Mouse (Mus musculus) left cerebral cortex, postnatal 10 days (tissue): ENCODE results near the gene Catspere2. TPM values are rescaled to one million over a fixed set of nuclear protein-coding genes. Genes with fewer than 3 reads are reported as not detected.

ENCODE experiments used
- DNase-seq, 2 experiments: peaks; one replicate each; pipeline ENCODE4 v3.0.0; 2021 to 2022; ENCODE audit warnings: low spot score in 2 of 2, mixed read lengths in 1 of 2; ENCODE audit errors: extremely low spot score in 1 of 2
- intact Hi-C: fragments of 180-260 bp; cut with DNase I; formaldehyde crosslinking; loops from one replicate; pipeline ENCODE4 v1.15.1; 2025
- total RNA-seq, 2 experiments: library from RNA; stranded (reverse); gene quantifications; 2 replicates each; pipeline ENCODE4 v1.2.3; 2021

Catspere2 gene
- total RNA-seq, 2 experiments from 2014 or later = 1.3 to 1.6 TPM

DNA sequence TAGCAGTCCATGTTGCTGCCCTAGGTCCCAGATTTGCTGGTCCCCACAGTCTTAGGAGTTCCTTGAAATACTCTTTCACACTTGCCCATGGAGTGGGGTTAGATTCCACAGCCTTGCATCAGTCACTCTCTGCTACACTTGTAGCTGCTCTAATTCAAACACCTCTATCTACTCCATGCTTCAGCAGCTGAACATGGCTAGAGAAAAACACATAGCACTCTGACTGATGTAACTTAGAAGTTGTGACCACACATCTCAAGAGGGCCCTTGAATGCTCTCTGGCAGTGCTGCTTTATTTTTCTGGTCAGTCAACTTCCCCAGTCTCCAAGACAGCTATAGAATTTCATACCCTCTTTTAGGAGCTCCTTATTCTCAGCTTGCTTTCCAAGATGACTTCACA lies 226.7 kb downstream of the Catspere2 start:
- intact Hi-C loops = no loop called here
- no peak for DNase-seq

DNA sequence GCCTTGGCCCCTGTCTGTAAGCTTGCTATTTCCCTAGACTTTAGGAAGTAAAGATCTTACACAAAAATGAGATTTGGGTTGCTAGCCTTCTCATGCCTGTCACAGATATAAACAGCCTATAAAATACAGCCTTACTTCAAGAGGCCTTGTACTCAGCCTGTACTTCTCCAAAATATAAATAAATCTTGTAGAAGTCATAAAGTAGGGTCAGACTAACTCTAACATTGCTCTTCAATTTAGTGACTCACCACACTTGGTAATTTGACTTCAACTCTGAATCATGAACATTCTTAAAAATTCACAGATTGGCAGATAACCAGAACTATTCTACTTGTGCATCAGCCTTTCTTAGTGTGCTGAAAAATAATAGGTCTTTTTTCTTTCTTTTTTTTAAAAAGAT lies 233.9 kb downstream of the Catspere2 start:
- intact Hi-C loops = no loop called here
- no peak for DNase-seq

DNA sequence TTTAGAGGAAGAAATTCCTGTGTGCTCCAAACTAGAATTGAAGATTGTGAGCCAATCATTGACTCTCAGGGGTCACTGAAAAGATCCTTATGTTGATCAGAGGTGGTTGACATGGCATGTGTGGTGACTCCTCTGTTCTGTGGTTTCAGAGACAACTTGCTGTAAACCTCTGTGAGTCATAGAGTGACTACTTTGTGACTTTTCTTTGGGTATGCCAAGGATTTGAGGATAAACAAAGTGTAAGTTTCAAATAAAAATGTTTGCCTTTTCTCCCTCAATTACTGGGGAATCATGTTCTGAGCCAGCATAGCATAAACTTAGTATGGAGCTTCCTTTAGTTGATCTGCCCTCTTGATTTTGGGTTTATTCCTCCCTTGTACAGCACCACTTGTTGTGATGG lies 235.1 kb downstream of the Catspere2 start:
- DNase-seq = no peak
- intact Hi-C loops = no loop called here

DNA sequence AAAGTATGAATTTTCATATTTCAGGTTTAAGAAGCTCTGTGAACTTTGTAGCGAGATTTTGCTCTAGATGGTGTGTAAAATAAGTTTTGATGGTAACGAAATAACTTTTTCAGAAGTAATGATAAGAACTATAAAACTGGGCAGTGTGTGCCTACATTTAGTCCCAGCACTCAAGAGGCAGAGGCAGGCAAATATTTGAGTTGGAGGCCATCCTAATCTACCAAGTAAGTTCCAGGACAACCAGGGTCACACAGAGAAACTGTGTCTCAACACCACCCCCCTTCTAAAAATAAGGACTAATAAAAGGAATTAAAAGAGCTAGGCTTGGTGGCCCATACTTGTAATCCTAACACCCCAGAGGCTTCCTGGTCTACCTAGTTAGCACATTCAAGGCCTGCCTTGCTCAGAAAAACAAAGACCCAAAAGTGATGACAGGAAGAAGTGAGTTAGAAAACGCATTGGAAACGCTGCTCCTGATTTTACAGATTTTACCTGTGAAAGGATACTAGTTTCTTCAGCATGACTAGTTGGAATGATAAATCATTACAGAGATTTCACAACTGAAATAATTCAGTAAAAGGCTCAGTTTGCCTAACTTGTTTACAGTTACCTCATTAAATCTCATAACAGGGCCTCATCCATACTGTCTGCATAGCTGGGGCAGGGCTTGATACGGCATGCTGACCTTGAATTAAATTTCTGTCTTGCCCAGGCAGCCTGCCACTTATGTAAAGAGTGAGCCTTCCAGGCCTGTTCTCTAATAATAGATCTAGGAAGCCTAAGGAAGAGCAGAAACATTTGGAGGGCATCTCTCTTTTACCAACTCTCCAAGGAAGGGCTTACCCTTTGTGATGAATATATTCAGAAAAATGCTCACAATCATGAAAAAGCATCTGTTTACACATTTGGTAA lies 236.2 kb downstream of the Catspere2 start:
- no peak for DNase-seq
- intact Hi-C loops = no loop called here

Other genes with a start within 250 kb of the Catspere2 start
- gene Adss, start 186.9 kb upstream of the Catspere2 start, total RNA-seq = 10 to 100 TPM; 94.1 to 95.3 TPM
- 10 to 100 TPM; 23.6 to 25.8 TPM for gene Desi2, start 204.0 kb downstream of the Catspere2 start, total RNA-seq